Mouse (Mus musculus) embryonic facial prominence, embryonic 10.5 days (tissue): ENCODE data around the gene C530008M17Rik. TPM values are rescaled to one million over a fixed set of nuclear protein-coding genes. Genes with fewer than 3 reads are reported as not detected.

Source experiments
- DNase-seq: peaks from one replicate; pipeline ENCODE4 v3.0.0-alpha.2; 2017; ENCODE audit warnings: low spot score
- H3K27ac ChIP-seq: fragments of 300-500 bp; sonication (generic); replicated peaks from 2 replicates; pipeline ENCODE4 v1.5.1; 2016; ENCODE audit warnings: mild to moderate bottlenecking
- H3K27me3 ChIP-seq: fragments of 300-500 bp; sonication (generic); replicated peaks from 2 replicates; pipeline ENCODE4 v1.6.1; 2016; ENCODE audit warnings: low read depth, mild to moderate bottlenecking; ENCODE audit not compliant: poor library complexity, severe bottlenecking
- H3K36me3 ChIP-seq: fragments of 300-500 bp; sonication (generic); replicated peaks from 2 replicates; pipeline ENCODE4 v1.6.1; 2016; ENCODE audit warnings: mild to moderate bottlenecking, moderate library complexity
- H3K4me1 ChIP-seq: fragments of 300-500 bp; sonication (generic); 2 replicates; pipeline ENCODE4 v1.6.1; 2016
- H3K4me3 ChIP-seq: fragments of 300-500 bp; sonication (generic); 2 replicates; pipeline ENCODE4 v1.5.1; 2016; ENCODE audit warnings: mild to moderate bottlenecking, moderate library complexity
- H3K9me3 ChIP-seq: fragments of 300-500 bp; sonication (generic); 2 replicates; pipeline ENCODE4 v1.6.1; 2016; ENCODE audit warnings: mild to moderate bottlenecking
- WGBS: fragments of 180-500 bp; shearing (Covaris S2); methylation state at CpG from one replicate; pipeline ENCODE4 v1.1.7; 2016; 5-methylcytosine and 5-hydroxymethylcytosine counted together
- polyA plus RNA-seq: library from polyadenylated mRNA; unstranded; fragments of >200 nt; fragmentation: Nextera tagmentation; extraction: Ambion mirVana; gene quantifications from 2 replicates; pipeline ENCODE4 v1.2.1, GENCODE M21; 2016

C530008M17Rik gene
- polyA plus RNA-seq, 1 experiment from 2014 or later = 33.4 TPM

- H3K36me3 ChIP-seq = peaks cover 35% of the 10 kb centered on the region
- H3K4me1 ChIP-seq = peaks cover 22% of the 10 kb centered on the region
- no peaks in the 10 kb centered on the region for H3K27me3 ChIP-seq
- H3K4me3 ChIP-seq = no peak overlapping the region
- no peaks in the 10 kb centered on the region for H3K9me3 ChIP-seq
- DNase-seq = no peak
- H3K27ac ChIP-seq = no peak overlapping the region
- WGBS = 78% methylated on average over 5 of the region's 5 CpGs
Measured at GRCm38 (mm10) chr5:76668118-76668517, 11.8 kb downstream of the C530008M17Rik start.

- Histone ChIP-seq H3K4me3 (no peak overlapping the region), H3K27me3 (no peaks in the 10 kb centered on the region), H3K27ac (no peak overlapping the region), H3K36me3 (peaks cover 40% of the 10 kb centered on the region), H3K9me3 (no peaks in the 10 kb centered on the region), H3K4me1 (peaks cover 22% of the 10 kb centered on the region)
- WGBS = 92% methylated on average over 5 of the region's 5 CpGs
- no peak for DNase-seq
Measured at GRCm38 (mm10) chr5:76668547-76668946, 12.2 kb downstream of the C530008M17Rik start.

- Histone ChIP-seq H3K27ac (no peak overlapping the region), H3K27me3 (no peaks in the 10 kb centered on the region), H3K9me3 (no peaks in the 10 kb centered on the region), H3K4me1 (peaks cover 16% of the 10 kb centered on the region), H3K36me3 (peaks cover 56% of the 10 kb centered on the region), H3K4me3 (no peak overlapping the region)
- no peak for DNase-seq
- WGBS = 93% methylated on average over 10 of the region's 10 CpGs
Measured at GRCm38 (mm10) chr5:76670183-76670582, 13.9 kb downstream of the C530008M17Rik start.

GRCm38 (mm10) chr5:76674022-76674653 is 17.8 kb downstream of the C530008M17Rik start:
- no peaks in the 10 kb centered on the region for H3K4me1 ChIP-seq
- H3K4me3 ChIP-seq = no peak overlapping the region
- 94% methylated on average over 5 of the region's 5 CpGs for WGBS
- DNase-seq = no peak
- no peaks in the 10 kb centered on the region for H3K9me3 ChIP-seq
- peaks cover 80% of the 10 kb centered on the region for H3K36me3 ChIP-seq
- H3K27me3 ChIP-seq = no peaks in the 10 kb centered on the region
- no peak overlapping the region for H3K27ac ChIP-seq

GRCm38 (mm10) chr5:76675369-76675768 is 19.1 kb downstream of the C530008M17Rik start:
- Histone ChIP-seq H3K27ac (no peak overlapping the region), H3K36me3 (peaks cover 84% of the 10 kb centered on the region), H3K9me3 (peaks cover 4% of the 10 kb centered on the region; the same call in 1 of the 2 replicates), H3K27me3 (no peaks in the 10 kb centered on the region), H3K4me3 (no peak overlapping the region), H3K4me1 (no peaks in the 10 kb centered on the region)
- DNase-seq = no peak
- 87% methylated on average over 4 of the region's 4 CpGs for WGBS

GRCm38 (mm10) chr5:76680959-76681358 is 24.6 kb downstream of the C530008M17Rik start:
- WGBS = 79% methylated on average over 3 of the region's 3 CpGs
- H3K36me3 ChIP-seq = peaks cover 46% of the 10 kb centered on the region
- no peak overlapping the region for H3K4me3 ChIP-seq
- no peaks in the 10 kb centered on the region for H3K27me3 ChIP-seq
- peaks cover 8% of the 10 kb centered on the region for H3K9me3 ChIP-seq
- H3K4me1 ChIP-seq = peaks cover 16% of the 10 kb centered on the region
- no peak overlapping the region for H3K27ac ChIP-seq
- no peak for DNase-seq

- DNase-seq = no peak
- 79% methylated on average over 4 of the region's 4 CpGs for WGBS
- Histone ChIP-seq H3K36me3 (peaks cover 43% of the 10 kb centered on the region), H3K27me3 (no peaks in the 10 kb centered on the region), H3K4me1 (peaks cover 16% of the 10 kb centered on the region), H3K4me3 (no peak overlapping the region), H3K9me3 (peaks cover 8% of the 10 kb centered on the region), H3K27ac (no peak overlapping the region)
Measured at GRCm38 (mm10) chr5:76681895-76682656, 25.8 kb downstream of the C530008M17Rik start.

GRCm38 (mm10) chr5:76683455-76683854 is 27.1 kb downstream of the C530008M17Rik start:
- H3K4me1 ChIP-seq = peaks cover 16% of the 10 kb centered on the region
- no peaks in the 10 kb centered on the region for H3K27me3 ChIP-seq
- WGBS = 77% methylated on average over 5 of the region's 5 CpGs
- H3K4me3 ChIP-seq = no peak overlapping the region
- peaks cover 8% of the 10 kb centered on the region for H3K9me3 ChIP-seq
- DNase-seq = no peak
- peaks cover 43% of the 10 kb centered on the region for H3K36me3 ChIP-seq
- H3K27ac ChIP-seq = no peak overlapping the region

GRCm38 (mm10) chr5:76684658-76685605 is 28.6 kb downstream of the C530008M17Rik start:
- WGBS = 92% methylated on average over 15 of the region's 15 CpGs
- H3K4me3 ChIP-seq = no peak overlapping the region
- no peaks in the 10 kb centered on the region for H3K27me3 ChIP-seq
- H3K36me3 ChIP-seq = peaks cover 34% of the 10 kb centered on the region
- H3K9me3 ChIP-seq = peaks cover 8% of the 10 kb centered on the region
- peaks cover 17% of the 10 kb centered on the region for H3K4me1 ChIP-seq
- H3K27ac ChIP-seq = no peak overlapping the region
- no peak for DNase-seq

- Histone ChIP-seq H3K36me3 (peaks cover 23% of the 10 kb centered on the region), H3K27ac (no peak overlapping the region), H3K4me1 (peaks cover 13% of the 10 kb centered on the region), H3K4me3 (no peak overlapping the region), H3K9me3 (no peaks in the 10 kb centered on the region), H3K27me3 (no peaks in the 10 kb centered on the region)
- 92% methylated on average over 10 of the region's 10 CpGs for WGBS
- no peak for DNase-seq
Measured at GRCm38 (mm10) chr5:76687961-76688600, 31.8 kb downstream of the C530008M17Rik start.

- no peaks in the 10 kb centered on the region for H3K27me3 ChIP-seq
- peaks cover 8% of the 10 kb centered on the region; the same call in 1 of the 2 replicates for H3K4me1 ChIP-seq
- 86% methylated on average over 6 of the region's 6 CpGs for WGBS
- H3K27ac ChIP-seq = no peak overlapping the region
- peaks cover 23% of the 10 kb centered on the region for H3K36me3 ChIP-seq
- no peaks in the 10 kb centered on the region for H3K9me3 ChIP-seq
- no peak overlapping the region for H3K4me3 ChIP-seq
- DNase-seq = no peak
Measured at GRCm38 (mm10) chr5:76688643-76689042, 32.3 kb downstream of the C530008M17Rik start.

GRCm38 (mm10) chr5:76690177-76690593 is 33.9 kb downstream of the C530008M17Rik start:
- DNase-seq = no peak
- Histone ChIP-seq H3K4me3 (no peak overlapping the region), H3K36me3 (peaks cover 31% of the 10 kb centered on the region), H3K4me1 (peaks cover 5% of the 10 kb centered on the region; the same call in 1 of the 2 replicates), H3K27me3 (no peaks in the 10 kb centered on the region), H3K9me3 (peaks cover 2% of the 10 kb centered on the region; the same call in 1 of the 2 replicates), H3K27ac (no peak overlapping the region)
- 80% methylated on average over 5 of the region's 5 CpGs for WGBS
